Mouse (Mus musculus) kidney, adult 8-10 months (tissue): ENCODE measurements around the gene Sv2b.

ENCODE experiments used
- DNase-seq, 2 experiments: peaks; one replicate each; pipeline ENCODE4 v3.0.0; 2022

The Sv2b gene

GRCm38 (mm10) chr7:75080163-75080562, 228.9 kb downstream of the Sv2b start:
- no peak for DNase-seq

- no peak for DNase-seq
Observed at GRCm38 (mm10) chr7:75077560-75078208, 231.4 kb downstream of the Sv2b start.
